Mouse (Mus musculus): ENCODE results near the gene Gm20814. TPM values are rescaled to one million over a fixed set of nuclear protein-coding genes. Genes with fewer than 3 reads are reported as not detected.

Gm20814 gene
- polyA plus RNA-seq (2014; fragmentation: Illumina TruSeq; extraction: RNeasy Lipid Tissue Mini Kit (QIAGEN cat#74804); ENCODE audit: low read depth, low replicate concordance) = not detected

GRCm38 (mm10) chrY:75195556-75195955 is at the start of gene Gm20814:
Gm20814 (plus strand) TSS chrY:75195856.

